Mouse (Mus musculus): ENCODE measurements around the gene Gm15217. TPM values are rescaled to one million over a fixed set of nuclear protein-coding genes. Genes with fewer than 3 reads are reported as not detected.

The Gm15217 gene
- 0.60 TPM in 1 of 2 replicates, not detected in the other for polyA plus RNA-seq (2016; fragmentation: Nextera tagmentation; extraction: Ambion mirVana)

DNA sequence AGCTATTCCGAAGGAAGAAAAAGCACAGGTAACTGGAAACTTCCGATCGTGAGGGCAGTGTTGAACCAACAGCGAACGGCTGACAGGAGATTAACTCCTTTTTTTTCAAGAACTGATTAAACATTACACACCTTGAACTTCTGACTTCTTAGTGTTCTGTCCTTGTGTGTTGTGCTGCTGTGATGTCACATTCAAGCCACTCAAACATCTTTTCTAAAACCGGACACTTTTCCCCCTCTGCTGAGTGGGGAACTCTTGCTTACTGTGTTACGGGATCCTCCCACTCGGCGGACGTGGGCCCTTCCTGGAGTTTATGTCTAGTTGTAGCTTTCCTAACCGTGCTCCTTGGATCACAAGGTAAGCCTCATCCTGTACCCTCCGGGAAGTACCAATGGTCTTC lies at the start of gene Gm15217:
TSS of gene Gm15217 (plus strand) at position 130 of the 400 bp plus-strand sequence.
- ATAC-seq (ENCODE audit: insufficient number of reproducible peaks, low FRiP score): no peak

DNA sequence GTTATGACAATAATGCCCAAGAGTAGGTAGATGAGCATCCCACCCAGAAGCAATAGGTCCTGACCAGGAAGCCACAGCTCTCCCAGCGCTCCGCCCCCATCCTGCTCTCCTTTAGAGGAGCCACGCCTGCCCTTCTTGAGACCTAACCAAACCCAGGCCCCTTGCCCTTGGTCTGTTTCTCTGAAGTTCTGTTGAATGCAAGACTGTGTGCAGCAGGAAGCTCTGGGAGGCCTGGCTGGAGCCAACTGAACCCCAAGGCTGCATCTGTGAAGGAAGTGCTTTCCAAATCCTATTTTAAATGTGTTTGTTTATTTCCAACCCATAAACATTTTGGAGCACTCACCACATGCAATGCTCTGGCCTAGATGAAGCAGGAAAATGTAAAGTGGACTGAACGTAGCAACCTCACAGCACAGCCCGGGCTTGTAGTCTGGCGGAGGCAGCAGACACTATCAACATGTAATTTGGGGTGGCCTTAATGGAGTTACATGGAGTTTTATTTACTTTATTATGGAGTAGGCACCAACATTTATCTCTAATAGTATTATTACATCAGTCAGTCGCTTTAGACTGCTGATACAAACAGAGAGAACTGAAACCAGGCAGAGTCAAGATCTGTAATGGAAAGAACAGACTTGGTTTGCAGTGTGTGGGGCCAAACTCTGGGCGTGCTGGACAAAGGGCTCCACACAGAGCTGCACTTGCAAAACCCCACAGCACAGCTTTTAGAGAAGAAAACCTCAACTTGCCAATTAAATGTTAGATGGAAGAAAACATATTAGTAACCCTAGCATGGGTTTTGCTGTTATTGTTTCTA lies 45.6 kb upstream of the Gm15217 start:
- WGBS: 75% methylated on average over 8 of the region's 8 CpGs
- Histone ChIP-seq H3K4me3 (no peak overlapping the region), H3K9me3 (replicated peaks) (no peaks in the 10 kb centered on the region), H3K27ac (ENCODE audit: poor library complexity, severe bottlenecking) (no peak overlapping the region), H3K36me3 (no peaks in the 10 kb centered on the region), H3K4me2 (no peak overlapping the region), H3K4me1 (replicated peaks) (no peaks in the 10 kb centered on the region), H3K27me3 (replicated peaks) (no peaks in the 10 kb centered on the region), H3K9ac (no peak overlapping the region)
- no peak for ATAC-seq (ENCODE audit: insufficient number of reproducible peaks, low FRiP score)

More for the DNA sequence above, at the start of gene Gm15217:
- Histone ChIP-seq H3K4me1 (replicated peaks) (peaks cover 17% of the 10 kb centered on the region), H3K27me3 (replicated peaks) (peaks cover 4% of the 10 kb centered on the region), H3K36me3 (peaks cover 7% of the 10 kb centered on the region; the same call in 1 of the 2 replicates), H3K27ac (ENCODE audit: poor library complexity, severe bottlenecking) (no peak within 1 kb of the TSS), H3K9ac (peak within 1 kb of the TSS; percentile 47), H3K4me2 (peak within 1 kb of the TSS; percentile 76), H3K4me3 (peak within 1 kb of the TSS; percentile 42), H3K9me3 (replicated peaks) (no peaks in the 10 kb centered on the region)
- WGBS: 84% methylated on average over 12 of the region's 12 CpGs

DNA sequence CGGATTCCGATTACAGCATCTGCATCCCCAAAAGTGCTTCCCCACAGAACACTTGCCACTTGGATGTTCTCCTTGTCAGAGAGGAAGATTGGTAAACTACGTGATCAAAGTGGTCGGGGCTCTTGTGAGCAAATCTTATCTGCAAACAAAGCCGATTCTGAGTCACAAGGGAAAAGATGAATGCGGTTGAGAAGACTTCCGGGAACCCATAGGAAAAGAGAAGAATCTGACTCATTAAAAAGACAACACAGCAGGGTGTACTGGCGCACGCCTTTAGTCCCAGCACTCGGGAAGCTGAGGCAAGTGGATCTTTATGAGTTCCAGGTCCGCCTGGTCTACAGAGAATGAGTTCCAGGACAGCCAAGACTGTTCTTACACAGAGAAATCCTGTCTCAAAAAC lies 40.4 kb upstream of the Gm15217 start:
- Histone ChIP-seq H3K9ac (no peak overlapping the region), H3K9me3 (replicated peaks) (no peaks in the 10 kb centered on the region), H3K4me2 (no peak overlapping the region), H3K27me3 (replicated peaks) (no peaks in the 10 kb centered on the region), H3K27ac (ENCODE audit: poor library complexity, severe bottlenecking) (no peak overlapping the region), H3K4me1 (replicated peaks) (no peaks in the 10 kb centered on the region), H3K36me3 (no peaks in the 10 kb centered on the region), H3K4me3 (no peak overlapping the region)
- 50% methylated on average over 11 of the region's 11 CpGs for WGBS
- no peak for ATAC-seq (ENCODE audit: insufficient number of reproducible peaks, low FRiP score)

DNA sequence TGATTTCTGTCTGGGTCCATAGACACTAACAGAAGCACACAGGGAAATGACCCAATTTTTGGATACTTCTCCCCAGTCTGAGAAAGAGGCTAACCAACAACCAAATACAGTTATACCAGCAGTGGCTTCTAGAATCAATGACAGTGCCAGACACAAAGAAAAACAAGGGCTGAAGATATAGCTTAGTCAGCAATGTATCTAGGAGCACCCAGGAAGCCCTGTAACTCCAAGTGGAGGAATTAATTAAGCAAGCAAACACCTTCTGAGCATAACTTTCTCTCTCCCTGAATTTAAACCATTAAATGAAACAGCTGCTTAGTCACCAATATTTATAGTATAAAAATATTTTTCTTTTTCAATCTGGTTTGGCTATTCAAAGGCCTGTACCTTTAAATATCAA lies 34.5 kb upstream of the Gm15217 start:
- Histone ChIP-seq H3K4me2 (no peak overlapping the region), H3K9ac (no peak overlapping the region), H3K9me3 (replicated peaks) (peaks cover 2% of the 10 kb centered on the region; the same call in 1 of the 2 replicates)

DNA sequence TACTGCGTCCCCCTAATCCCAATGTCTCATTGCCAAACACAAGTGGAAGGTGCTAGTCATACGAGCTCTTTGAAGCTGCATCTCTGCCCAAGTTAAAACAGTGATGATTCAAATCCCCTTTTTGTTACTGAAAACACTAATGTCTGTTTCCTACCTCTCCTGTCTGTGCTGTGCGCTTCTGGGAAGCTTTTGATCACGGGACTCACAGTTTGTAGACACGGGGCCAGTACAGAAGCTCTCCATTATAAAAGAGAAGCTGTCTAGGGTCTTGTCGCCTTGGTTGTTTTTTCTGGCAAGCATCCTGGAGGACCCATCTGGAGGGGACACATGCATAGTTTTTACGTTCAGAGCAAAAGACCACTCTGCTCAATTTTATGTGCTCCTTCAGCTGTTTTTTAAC lies 21.9 kb upstream of the Gm15217 start:
- no peak for ATAC-seq (ENCODE audit: insufficient number of reproducible peaks, low FRiP score)
- Histone ChIP-seq H3K36me3 (no peaks in the 10 kb centered on the region), H3K4me2 (no peak overlapping the region), H3K27me3 (replicated peaks) (no peaks in the 10 kb centered on the region), H3K9ac (no peak overlapping the region), H3K9me3 (replicated peaks) (no peaks in the 10 kb centered on the region), H3K4me3 (no peak overlapping the region), H3K27ac (ENCODE audit: poor library complexity, severe bottlenecking) (peak overlapping the region; percentile 29; the same call in 1 of the 2 replicates), H3K4me1 (replicated peaks) (peaks cover 4% of the 10 kb centered on the region; the same call in 1 of the 2 replicates)
- WGBS: 63% methylated on average over 7 of the region's 7 CpGs

More for the DNA sequence above, 34.5 kb upstream of the Gm15217 start:
- Histone ChIP-seq H3K27ac (ENCODE audit: poor library complexity, severe bottlenecking) (no peak overlapping the region), H3K4me3 (no peak overlapping the region), H3K27me3 (replicated peaks) (no peaks in the 10 kb centered on the region), H3K36me3 (no peaks in the 10 kb centered on the region), H3K4me1 (replicated peaks) (no peaks in the 10 kb centered on the region)
- no peak for ATAC-seq (ENCODE audit: insufficient number of reproducible peaks, low FRiP score)

DNA sequence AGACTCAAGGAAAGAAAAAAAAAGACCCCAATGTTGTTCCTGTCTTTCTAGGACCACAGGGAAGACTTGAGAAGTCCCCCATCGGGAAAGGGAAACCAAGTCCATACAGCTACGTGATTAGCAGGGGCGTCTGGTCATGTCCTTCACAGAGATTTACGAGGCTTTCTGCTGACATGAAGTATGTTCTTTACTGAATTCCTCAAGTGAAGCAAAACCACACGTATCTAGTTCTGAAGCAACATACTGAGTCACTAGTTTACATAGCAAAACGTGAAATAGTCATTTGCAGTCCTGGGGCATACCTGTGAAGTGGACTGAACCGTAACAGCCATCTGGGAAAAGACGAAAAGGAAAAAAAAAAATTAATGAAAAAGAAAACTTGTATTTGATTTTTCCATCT lies 21.5 kb upstream of the Gm15217 start:
- WGBS: 70% methylated on average over 8 of the region's 8 CpGs
- no peak for ATAC-seq (ENCODE audit: insufficient number of reproducible peaks, low FRiP score)

DNA sequence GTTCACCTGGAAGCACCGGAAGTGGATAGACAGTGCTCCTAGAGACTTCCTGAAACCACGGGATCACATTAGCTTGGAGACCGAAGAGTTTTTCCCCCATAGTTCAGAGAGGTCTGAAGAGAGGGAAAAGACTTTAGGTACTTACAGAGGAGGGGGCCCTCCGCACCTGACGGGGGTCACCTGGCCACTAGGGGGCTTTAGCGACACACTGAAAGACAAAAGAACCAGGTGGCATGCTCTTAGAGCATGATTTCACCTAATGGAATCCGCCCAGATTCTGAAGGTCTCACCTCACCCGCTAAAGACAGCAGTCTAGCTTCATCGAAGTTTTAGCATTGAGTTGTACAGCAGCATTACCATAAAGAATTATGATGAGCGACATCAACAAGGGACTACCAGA lies 16.0 kb upstream of the Gm15217 start:
- 33% methylated on average over 10 of the region's 10 CpGs for WGBS
- Histone ChIP-seq H3K4me1 (replicated peaks) (no peaks in the 10 kb centered on the region), H3K4me2 (no peak overlapping the region), H3K27ac (ENCODE audit: poor library complexity, severe bottlenecking) (no peak overlapping the region), H3K9ac (no peak overlapping the region), H3K36me3 (no peaks in the 10 kb centered on the region), H3K27me3 (replicated peaks) (no peaks in the 10 kb centered on the region; the same call in 1 of the 2 replicates), H3K4me3 (no peak overlapping the region), H3K9me3 (replicated peaks) (no peaks in the 10 kb centered on the region)
- ATAC-seq (ENCODE audit: insufficient number of reproducible peaks, low FRiP score): no peak

More for the DNA sequence above, 21.5 kb upstream of the Gm15217 start:
- no peak overlapping the region for H3K4me2 ChIP-seq
- H3K4me1 ChIP-seq (replicated peaks): peaks cover 4% of the 10 kb centered on the region; the same call in 1 of the 2 replicates
- H3K27ac ChIP-seq (ENCODE audit: poor library complexity, severe bottlenecking): peak overlapping the region; percentile 29; the same call in 1 of the 2 replicates
- no peaks in the 10 kb centered on the region for H3K9me3 ChIP-seq (replicated peaks)
- H3K36me3 ChIP-seq: no peaks in the 10 kb centered on the region
- no peak overlapping the region for H3K9ac ChIP-seq
- no peaks in the 10 kb centered on the region for H3K27me3 ChIP-seq (replicated peaks)
- no peak overlapping the region for H3K4me3 ChIP-seq

DNA sequence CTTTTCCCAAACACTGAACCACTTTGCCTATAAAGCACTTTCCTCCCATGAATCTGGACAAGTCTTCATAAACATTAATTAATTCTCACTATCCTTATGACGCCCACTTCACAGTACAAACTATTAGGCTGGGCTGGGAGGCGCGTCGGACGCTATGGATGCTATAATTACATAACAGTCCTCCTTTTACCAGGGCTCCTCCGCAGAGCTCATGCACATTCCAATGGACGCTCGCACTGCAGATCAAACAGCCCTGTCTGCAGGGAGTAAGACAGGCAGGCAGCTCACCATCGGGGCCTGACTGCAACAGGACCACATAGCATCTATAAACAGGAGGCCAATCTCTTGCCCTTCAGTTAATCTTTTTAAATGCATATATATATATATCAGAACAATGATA lies 6.8 kb upstream of the Gm15217 start:
- H3K4me1 ChIP-seq (replicated peaks): no peaks in the 10 kb centered on the region
- no peak overlapping the region for H3K4me2 ChIP-seq
- 45% methylated on average over 9 of the region's 9 CpGs for WGBS
- no peak for ATAC-seq (ENCODE audit: insufficient number of reproducible peaks, low FRiP score)
- H3K27ac ChIP-seq (ENCODE audit: poor library complexity, severe bottlenecking): no peak overlapping the region
- H3K9ac ChIP-seq: no peak overlapping the region
- no peaks in the 10 kb centered on the region; the same call in 1 of the 2 replicates for H3K27me3 ChIP-seq (replicated peaks)
- H3K4me3 ChIP-seq: no peak overlapping the region
- H3K9me3 ChIP-seq (replicated peaks): no peaks in the 10 kb centered on the region
- H3K36me3 ChIP-seq: no peaks in the 10 kb centered on the region

DNA sequence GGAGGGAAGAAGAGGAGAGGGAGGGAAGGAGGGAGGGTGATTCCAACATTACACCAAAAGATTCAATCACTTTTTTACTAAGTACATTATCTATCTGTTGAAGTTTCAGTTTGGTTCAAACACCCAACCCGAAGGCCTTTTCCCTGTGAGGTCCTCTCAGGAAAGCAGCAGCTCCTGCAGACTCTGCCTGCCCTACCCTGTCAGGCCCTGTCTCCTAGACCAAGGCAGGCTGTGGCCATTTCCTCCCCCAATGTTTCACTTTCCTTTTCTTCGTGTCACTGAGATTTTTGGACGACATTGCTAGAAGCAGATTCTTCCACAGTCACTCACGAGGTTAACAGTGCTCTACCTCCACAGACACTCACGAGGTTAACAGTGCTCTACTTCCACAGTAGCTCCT lies 3.4 kb upstream of the Gm15217 start:
- Histone ChIP-seq H3K36me3 (no peaks in the 10 kb centered on the region), H3K4me3 (no peak overlapping the region), H3K27me3 (replicated peaks) (no peaks in the 10 kb centered on the region), H3K4me2 (no peak overlapping the region), H3K9ac (no peak overlapping the region), H3K9me3 (replicated peaks) (no peaks in the 10 kb centered on the region), H3K27ac (ENCODE audit: poor library complexity, severe bottlenecking) (no peak overlapping the region), H3K4me1 (replicated peaks) (peaks cover 8% of the 10 kb centered on the region)
- ATAC-seq (ENCODE audit: insufficient number of reproducible peaks, low FRiP score): no peak
- WGBS: 65% methylated on average over 5 of the region's 5 CpGs

DNA sequence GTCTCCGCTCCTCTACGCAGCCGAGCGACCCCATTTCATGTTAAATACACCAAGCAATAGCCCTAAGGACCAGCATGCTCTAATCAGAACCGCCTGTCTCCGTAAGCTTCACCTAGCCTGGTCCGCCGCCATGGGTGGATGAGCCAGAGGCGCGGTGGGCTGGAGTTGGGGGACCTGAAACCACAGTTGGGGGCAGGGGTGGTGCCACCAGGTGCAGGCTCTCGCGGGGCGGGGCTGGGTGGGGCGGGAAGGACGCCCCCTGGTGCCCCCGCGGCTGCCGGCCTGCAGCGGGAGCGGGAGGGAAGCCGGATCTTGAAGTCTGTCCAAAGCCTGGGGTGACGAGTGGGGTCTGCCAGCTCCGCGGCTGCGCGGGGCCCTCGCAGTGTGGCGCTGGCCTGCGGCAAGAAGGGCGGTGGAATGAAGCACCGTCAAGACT lies 1.1 kb downstream of the Gm15217 start:
- peaks cover 8% of the 10 kb centered on the region; the same call in 1 of the 2 replicates for H3K36me3 ChIP-seq
- ATAC-seq (ENCODE audit: insufficient number of reproducible peaks, low FRiP score): peak; percentile 48; the same call in 1 of the 2 replicates
- peaks cover 17% of the 10 kb centered on the region for H3K4me1 ChIP-seq (replicated peaks)
- WGBS: 9% methylated on average over 31 of the region's 31 CpGs
- no peaks in the 10 kb centered on the region for H3K9me3 ChIP-seq (replicated peaks)
- H3K4me2 ChIP-seq: peak overlapping the region; percentile 76
- no peak overlapping the region for H3K27ac ChIP-seq (ENCODE audit: poor library complexity, severe bottlenecking)
- peaks cover 4% of the 10 kb centered on the region for H3K27me3 ChIP-seq (replicated peaks)
- H3K4me3 ChIP-seq: peak overlapping the region; percentile 42
- H3K9ac ChIP-seq: peak overlapping the region; percentile 47

DNA sequence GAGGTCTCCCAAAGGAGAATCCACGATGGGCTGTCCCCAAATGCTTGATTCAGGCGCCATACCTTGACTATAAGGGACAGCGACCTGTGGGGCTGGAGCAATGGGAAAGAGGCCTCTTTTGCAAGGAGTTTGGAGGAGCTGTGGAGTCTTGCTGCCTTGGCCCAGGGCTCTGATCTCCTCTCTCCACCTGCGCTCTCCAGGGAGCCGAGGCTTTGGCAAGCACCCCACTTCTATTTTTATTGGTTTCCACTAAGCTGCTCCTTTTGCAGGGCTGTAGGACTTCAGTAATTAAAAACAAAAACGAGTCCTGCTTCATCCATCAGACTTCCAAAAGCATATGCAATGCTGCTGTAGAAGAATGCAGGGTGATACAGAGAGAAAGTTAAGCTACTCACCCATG lies 2.2 kb downstream of the Gm15217 start:
- Histone ChIP-seq H3K36me3 (peaks cover 8% of the 10 kb centered on the region; the same call in 1 of the 2 replicates), H3K9me3 (replicated peaks) (no peaks in the 10 kb centered on the region), H3K4me2 (no peak overlapping the region), H3K4me3 (no peak overlapping the region), H3K4me1 (replicated peaks) (peaks cover 17% of the 10 kb centered on the region), H3K9ac (no peak overlapping the region), H3K27ac (ENCODE audit: poor library complexity, severe bottlenecking) (no peak overlapping the region), H3K27me3 (replicated peaks) (peaks cover 4% of the 10 kb centered on the region)
- 49% methylated on average over 6 of the region's 6 CpGs for WGBS
- ATAC-seq (ENCODE audit: insufficient number of reproducible peaks, low FRiP score): no peak
